Mouse (Mus musculus) G1E (cell line): Measurements from ENCODE around the gene Kalrn.

Source experiments
- CTCF ChIP-seq: IDR thresholded peaks from 2 replicates; pipeline ENCODE4 v1.5.1; 2012; ENCODE audit warnings: low read depth, low read length, inconsistent platforms, mixed read lengths
- GATA1 ChIP-seq: IDR thresholded peaks from 2 replicates; pipeline ENCODE4 v1.6.1; 2012; ENCODE audit warnings: borderline replicate concordance, low read length, inconsistent platforms, mixed read lengths

DNA sequence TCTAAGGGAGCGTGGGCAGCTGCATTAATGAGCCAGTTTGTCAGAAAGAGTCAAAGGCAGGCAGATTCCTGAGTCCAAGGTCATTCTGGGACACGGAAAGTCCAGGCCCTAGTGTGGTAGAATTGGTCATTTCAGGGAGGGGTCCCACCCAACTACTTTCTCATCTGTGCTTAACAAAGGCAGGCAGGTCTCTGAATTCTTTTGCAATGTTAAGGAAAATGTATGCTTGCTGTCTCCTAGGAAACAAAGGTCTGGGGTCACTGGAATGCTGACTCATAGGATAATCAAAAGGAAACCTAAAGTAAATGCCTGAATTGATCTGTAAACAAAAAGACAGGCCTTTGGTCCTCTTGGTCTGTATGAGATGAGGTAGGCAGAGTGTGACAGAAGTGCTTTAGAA lies 593.5 kb downstream of the Kalrn start:
- TF ChIP-seq GATA1 (no peak), CTCF (no peak)
